Mouse (Mus musculus) lung, embryonic 16.5 days (tissue): Measurements from ENCODE around the gene Lef1. TPM values are rescaled to one million over a fixed set of nuclear protein-coding genes. Genes with fewer than 3 reads are reported as not detected.

Experiments
- ATAC-seq: fragments of 200-750 bp; cut with Nextera tagmentation; 2 replicates; pipeline ENCODE4 v1.8.0; 2017; ENCODE audit warnings: low read depth, mild to moderate bottlenecking, moderate library complexity
- H3K27ac ChIP-seq: fragments of 300-500 bp; sonication (generic); 2 replicates; pipeline ENCODE4 v1.5.1; 2014; ENCODE audit warnings: mild to moderate bottlenecking, control low read depth, low read length
- H3K27me3 ChIP-seq: fragments of 300-500 bp; sonication (generic); 2 replicates; pipeline ENCODE4 v1.6.1; 2014; ENCODE audit warnings: low read depth, low read length, mixed read lengths; ENCODE audit not compliant: control insufficient read depth, insufficient read depth
- H3K36me3 ChIP-seq: fragments of 300-500 bp; sonication (generic); 2 replicates; pipeline ENCODE4 v1.6.1; 2014; ENCODE audit warnings: low read length; ENCODE audit not compliant: control insufficient read depth, insufficient read depth
- H3K4me1 ChIP-seq: fragments of 300-500 bp; sonication (generic); replicated peaks from 2 replicates; pipeline ENCODE4 v1.6.1; 2014; ENCODE audit warnings: low read length, mixed read lengths; ENCODE audit not compliant: control insufficient read depth, insufficient read depth
- H3K4me2 ChIP-seq: fragments of 300-500 bp; sonication (generic); 2 replicates; pipeline ENCODE4 v1.6.1; 2014; ENCODE audit warnings: low read depth, low read length, control low read depth
- H3K4me3 ChIP-seq: fragments of 300-500 bp; sonication (generic); 2 replicates; pipeline ENCODE4 v1.5.1; 2014; ENCODE audit warnings: mild to moderate bottlenecking, low read length, control low read depth
- H3K9ac ChIP-seq: fragments of 300-500 bp; sonication (generic); 2 replicates; pipeline ENCODE4 v1.6.1; 2014; ENCODE audit warnings: low read length, control low read depth
- H3K9me3 ChIP-seq: fragments of 300-500 bp; sonication (generic); 2 replicates; pipeline ENCODE4 v1.6.1; 2016; ENCODE audit warnings: low read length; ENCODE audit not compliant: control insufficient read depth
- WGBS: fragments of 180-500 bp; shearing (Covaris S2); extraction: QIAGEN DNeasy Blood & Tissue Kit; methylation state at CpG from one replicate; pipeline ENCODE4 v1.1.7; 2014; 5-methylcytosine and 5-hydroxymethylcytosine counted together
- polyA plus RNA-seq: library from polyadenylated mRNA; unstranded; fragments of >200 nt; fragmentation: Nextera tagmentation; extraction: Ambion mirVana; gene quantifications from 2 replicates; pipeline ENCODE4 v1.2.1, GENCODE M21; 2015

The Lef1 gene
- polyA plus RNA-seq, 1 experiment from 2014 or later: 18.1 TPM

- no peak; the same call in 1 of the 2 replicates for ATAC-seq
- Histone ChIP-seq H3K9ac (no peak overlapping the region), H3K27ac (no peak overlapping the region), H3K4me3 (no peak overlapping the region), H3K4me1 (no peaks in the 10 kb centered on the region), H3K27me3 (no peaks in the 10 kb centered on the region), H3K4me2 (no peak overlapping the region), H3K36me3 (0 out of 2 replicates have a peak, but pooled peaks cover 3% of the 10 kb centered on the region), H3K9me3 (no peaks in the 10 kb centered on the region)
- WGBS: 74% methylated on average over 13 of the region's 13 CpGs
These were observed 98.1 kb downstream of the Lef1 start for GRCm38 (mm10) chr3:131208265-131208891.

GRCm38 (mm10) chr3:131212200-131212599 is 101.9 kb downstream of the Lef1 start:
- no peaks in the 10 kb centered on the region for H3K27me3 ChIP-seq
- no peak overlapping the region for H3K27ac ChIP-seq
- ATAC-seq: no peak
- no peak overlapping the region for H3K4me3 ChIP-seq
- no peaks in the 10 kb centered on the region for H3K4me1 ChIP-seq
- WGBS: 80% methylated on average over 7 of the region's 7 CpGs
- H3K36me3 ChIP-seq: no peaks in the 10 kb centered on the region
- H3K4me2 ChIP-seq: no peak overlapping the region
- no peaks in the 10 kb centered on the region for H3K9me3 ChIP-seq
- no peak overlapping the region for H3K9ac ChIP-seq

GRCm38 (mm10) chr3:131214060-131214658 is 103.9 kb downstream of the Lef1 start:
- H3K27me3 ChIP-seq: no peaks in the 10 kb centered on the region
- no peak for ATAC-seq
- no peaks in the 10 kb centered on the region for H3K36me3 ChIP-seq
- H3K27ac ChIP-seq: no peak overlapping the region
- no peaks in the 10 kb centered on the region for H3K9me3 ChIP-seq
- WGBS: 83% methylated on average over 9 of the region's 9 CpGs
- no peak overlapping the region for H3K4me2 ChIP-seq
- no peak overlapping the region for H3K9ac ChIP-seq
- H3K4me3 ChIP-seq: no peak overlapping the region
- no peaks in the 10 kb centered on the region for H3K4me1 ChIP-seq

- no peak for ATAC-seq
- Histone ChIP-seq H3K9me3 (no peaks in the 10 kb centered on the region), H3K4me2 (no peak overlapping the region), H3K4me1 (no peaks in the 10 kb centered on the region), H3K27ac (no peak overlapping the region), H3K4me3 (no peak overlapping the region), H3K9ac (no peak overlapping the region), H3K36me3 (no peaks in the 10 kb centered on the region), H3K27me3 (no peaks in the 10 kb centered on the region)
- WGBS: 59% methylated on average over 9 of the region's 9 CpGs
These were observed 104.6 kb downstream of the Lef1 start for GRCm38 (mm10) chr3:131214841-131215240.

- Histone ChIP-seq H3K4me3 (no peak overlapping the region), H3K9me3 (no peaks in the 10 kb centered on the region), H3K9ac (no peak overlapping the region), H3K27ac (no peak overlapping the region), H3K4me2 (no peak overlapping the region), H3K27me3 (no peaks in the 10 kb centered on the region), H3K4me1 (no peaks in the 10 kb centered on the region), H3K36me3 (no peaks in the 10 kb centered on the region)
- WGBS: 88% methylated on average over 14 of the region's 14 CpGs
- no peak for ATAC-seq
These were observed 108.5 kb downstream of the Lef1 start for GRCm38 (mm10) chr3:131218636-131219390.

GRCm38 (mm10) chr3:131228083-131228482 is 117.8 kb downstream of the Lef1 start:
- Histone ChIP-seq H3K27ac (no peak overlapping the region), H3K9ac (no peak overlapping the region), H3K4me3 (no peak overlapping the region), H3K4me2 (no peak overlapping the region), H3K36me3 (peaks cover 8% of the 10 kb centered on the region; the same call in 1 of the 2 replicates), H3K9me3 (no peaks in the 10 kb centered on the region), H3K4me1 (no peaks in the 10 kb centered on the region), H3K27me3 (no peaks in the 10 kb centered on the region)
- ATAC-seq: no peak
- 73% methylated on average over 6 of the region's 6 CpGs for WGBS

GRCm38 (mm10) chr3:131237061-131237460 is 126.8 kb downstream of the Lef1 start:
- Histone ChIP-seq H3K27ac (no peak overlapping the region), H3K4me1 (peaks cover 5% of the 10 kb centered on the region; the same call in 1 of the 2 replicates), H3K4me3 (no peak overlapping the region), H3K9ac (no peak overlapping the region), H3K4me2 (no peak overlapping the region), H3K36me3 (peaks cover 21% of the 10 kb centered on the region; the same call in 1 of the 2 replicates), H3K27me3 (no peaks in the 10 kb centered on the region), H3K9me3 (no peaks in the 10 kb centered on the region)
- peak; percentile 73 for ATAC-seq
- 47% methylated on average over 6 of the region's 6 CpGs for WGBS

- 56% methylated on average over 19 of the region's 19 CpGs for WGBS
- H3K36me3 ChIP-seq: peaks cover 16% of the 10 kb centered on the region; the same call in 1 of the 2 replicates
These were observed 127.7 kb downstream of the Lef1 start for GRCm38 (mm10) chr3:131237785-131238633.

More at GRCm38 (mm10) chr3:131237785-131238633, 127.7 kb downstream of the Lef1 start:
- ATAC-seq: peak; percentile 83
- Histone ChIP-seq H3K9me3 (no peaks in the 10 kb centered on the region), H3K4me1 (peaks cover 5% of the 10 kb centered on the region; the same call in 1 of the 2 replicates), H3K4me2 (no peak overlapping the region), H3K27me3 (no peaks in the 10 kb centered on the region), H3K4me3 (no peak overlapping the region), H3K27ac (no peak overlapping the region), H3K9ac (no peak overlapping the region)
